Mouse (Mus musculus) MEL (cell line): ENCODE results near the gene Kcnip1. TPM values are rescaled to one million over a fixed set of nuclear protein-coding genes. Genes with fewer than 3 reads are reported as not detected.

ENCODE experiments used
- DNase-seq: peaks from one replicate; pipeline ENCODE4 v3.0.0; 2011; ENCODE audit warnings: low read depth, low spot score
- H3K27ac ChIP-seq: 2 replicates; pipeline ENCODE4 v1.5.1; 2012; ENCODE audit warnings: low read depth, mild to moderate bottlenecking, control low read depth, low read length, moderate library complexity; ENCODE audit not compliant: control insufficient read depth
- H3K27me3 ChIP-seq, 2 experiments: fragments of 150-350 bp in 1 of 2; sonication (generic) in 1 of 2; 2 replicates each; pipeline ENCODE4 v1.6.1; 2012; ENCODE audit warnings: low read length in 2 of 2, mild to moderate bottlenecking in 2 of 2, improper control_type of control experiment in 1 of 2, moderate library complexity in 1 of 2; ENCODE audit not compliant: insufficient read depth in 2 of 2, control insufficient read depth in 1 of 2
- H3K36me3 ChIP-seq, 2 experiments: 2 replicates each; pipeline ENCODE4 v1.6.1; 2012 to 2014; ENCODE audit warnings: low read length in 2 of 2, improper control_type of control experiment in 1 of 2, inconsistent platforms in 1 of 2, mild to moderate bottlenecking in 1 of 2; ENCODE audit not compliant: insufficient read depth in 2 of 2, control insufficient read depth in 1 of 2
- H3K4me1 ChIP-seq, 2 experiments: fragments of 150-350 bp in 1 of 2; sonication (generic) in 1 of 2; 2 replicates each; pipeline ENCODE4 v1.6.1; 2012; ENCODE audit warnings: low read length in 2 of 2, improper control_type of control experiment in 1 of 2, mild to moderate bottlenecking in 1 of 2; ENCODE audit not compliant: insufficient read depth in 2 of 2, control insufficient read depth in 1 of 2
- H3K4me3 ChIP-seq, 2 experiments: fragments of 150-350 bp in 1 of 2; sonication (generic) in 1 of 2; 2 replicates each; pipeline ENCODE4 v1.5.1; 2012; ENCODE audit warnings: low read depth in 2 of 2, low read length in 2 of 2, mild to moderate bottlenecking in 2 of 2, moderate library complexity in 2 of 2, control low read depth in 1 of 2, improper control_type of control experiment in 1 of 2; ENCODE audit not compliant: control insufficient read depth in 1 of 2, insufficient read depth in 1 of 2
- H3K79me2 ChIP-seq: 2 replicates; pipeline ENCODE4 v1.6.1; 2012; ENCODE audit warnings: mild to moderate bottlenecking, low read length, moderate library complexity; ENCODE audit not compliant: control insufficient read depth, poor library complexity, insufficient read depth
- H3K9ac ChIP-seq: 2 replicates; pipeline ENCODE4 v1.6.1; 2012; ENCODE audit warnings: low read depth, mild to moderate bottlenecking, control low read depth, low read length, moderate library complexity; ENCODE audit not compliant: control insufficient read depth, poor library complexity, severe bottlenecking
- H3K9me3 ChIP-seq: fragments of 150-350 bp; sonication (generic); replicated peaks from 2 replicates; pipeline ENCODE4 v1.6.1; 2012; ENCODE audit warnings: mild to moderate bottlenecking, low read length, improper control_type of control experiment, moderate library complexity; ENCODE audit not compliant: insufficient read depth
- E2F4 ChIP-seq: IDR thresholded peaks from 2 replicates; pipeline ENCODE4 v1.6.1; 2011; ENCODE audit warnings: low read depth, low read length, improper control_type of control experiment, borderline replicate concordance
- ELF1 ChIP-seq: IDR thresholded peaks from 2 replicates; pipeline ENCODE4 v1.6.1; 2014; ENCODE audit warnings: low read depth, mild to moderate bottlenecking, inconsistent platforms, low read length, improper control_type of control experiment, moderate library complexity
- EP300 ChIP-seq, 2 experiments: IDR thresholded peaks; 2 replicates each; pipeline ENCODE4 v1.6.1; 2011; ENCODE audit warnings: improper control_type of control experiment in 2 of 2, low read length in 2 of 2, low read depth in 1 of 2, mild to moderate bottlenecking in 1 of 2
- ETS1 ChIP-seq: IDR thresholded peaks from 2 replicates; pipeline ENCODE4 v1.6.1; 2012; ENCODE audit warnings: low read depth, mild to moderate bottlenecking, inconsistent platforms, low read length, improper control_type of control experiment, moderate library complexity
- GATA1 ChIP-seq: IDR thresholded peaks from 2 replicates; pipeline ENCODE4 v1.6.1; 2011; ENCODE audit warnings: low read depth, low read length, improper control_type of control experiment
- HCFC1 ChIP-seq: IDR thresholded peaks from 2 replicates; pipeline ENCODE4 v1.6.1; 2012; ENCODE audit warnings: low read depth, mild to moderate bottlenecking, inconsistent platforms, low read length, improper control_type of control experiment, moderate library complexity
- MAX ChIP-seq: IDR thresholded peaks from 2 replicates; pipeline ENCODE4 v1.6.1; 2011; ENCODE audit warnings: low read length, improper control_type of control experiment
- MAZ ChIP-seq: IDR thresholded peaks from 2 replicates; pipeline ENCODE4 v1.6.1; 2012; ENCODE audit warnings: low read depth, mild to moderate bottlenecking, inconsistent platforms, low read length, improper control_type of control experiment
- MYB ChIP-seq: IDR thresholded peaks from 2 replicates; pipeline ENCODE4 v1.6.1; 2011; ENCODE audit warnings: mild to moderate bottlenecking, low read depth, low read length, improper control_type of control experiment
- POLR2AphosphoS2 ChIP-seq: IDR thresholded peaks from 2 replicates; pipeline ENCODE4 v1.6.1; 2011; ENCODE audit warnings: low read length, improper control_type of control experiment
- POLR2AphosphoS5 ChIP-seq: IDR thresholded peaks from 2 replicates; pipeline ENCODE4 v1.6.1; 2012; ENCODE audit warnings: low read depth, borderline replicate concordance, mild to moderate bottlenecking, inconsistent platforms, low read length, moderate library complexity, mixed read lengths
- RAD21 ChIP-seq: IDR thresholded peaks from 2 replicates; pipeline ENCODE4 v1.6.1; 2011; ENCODE audit warnings: mild to moderate bottlenecking, low read depth, low read length, improper control_type of control experiment
- RCOR1 ChIP-seq: IDR thresholded peaks from 2 replicates; pipeline ENCODE4 v1.6.1; 2012; ENCODE audit warnings: low read depth, mild to moderate bottlenecking, inconsistent platforms, low read length, improper control_type of control experiment
- TCF12 ChIP-seq: IDR thresholded peaks from 2 replicates; pipeline ENCODE4 v1.6.1; 2014; ENCODE audit warnings: low read depth, mild to moderate bottlenecking, inconsistent platforms, low read length, improper control_type of control experiment, moderate library complexity
- USF2 ChIP-seq, 2 experiments: IDR thresholded peaks; 2 replicates each; pipeline ENCODE4 v1.6.1; 2011 to 2012; ENCODE audit warnings: improper control_type of control experiment in 2 of 2, low read length in 2 of 2, borderline replicate concordance in 1 of 2, inconsistent platforms in 1 of 2, low read depth in 1 of 2, mild to moderate bottlenecking in 1 of 2; ENCODE audit not compliant: insufficient read depth in 1 of 2
- ZNF384 ChIP-seq: IDR thresholded peaks from 2 replicates; pipeline ENCODE4 v1.6.1; 2012; ENCODE audit warnings: low read depth, mild to moderate bottlenecking, inconsistent platforms, low read length, improper control_type of control experiment
- polyA plus RNA-seq, 2 experiments: library from polyadenylated mRNA; stranded (reverse) in 1 of 2; unstranded in 1 of 2; fragments of >175 nt in 1 of 2; fragments of >200 nt in 1 of 2; gene quantifications; 2 replicates each; pipeline versions ENCODE4 v1.2.1 to v1.2.4; 2012; ENCODE audit warnings: low replicate concordance in 2 of 2, low read depth in 1 of 2; ENCODE audit not compliant: insufficient read length in 2 of 2, insufficient read depth in 1 of 2, missing spikeins in 1 of 2
- total RNA-seq: library from RNA; depleted of rRNA; stranded (reverse); fragments of 300-350 nt; gene quantifications from 2 replicates; pipeline ENCODE4 v1.2.3, GENCODE M21; 2012

Kcnip1 gene
- total and polyA plus RNA-seq, 3 experiments = 0.04 to 0.06 TPM; not detected in 1

DNA sequence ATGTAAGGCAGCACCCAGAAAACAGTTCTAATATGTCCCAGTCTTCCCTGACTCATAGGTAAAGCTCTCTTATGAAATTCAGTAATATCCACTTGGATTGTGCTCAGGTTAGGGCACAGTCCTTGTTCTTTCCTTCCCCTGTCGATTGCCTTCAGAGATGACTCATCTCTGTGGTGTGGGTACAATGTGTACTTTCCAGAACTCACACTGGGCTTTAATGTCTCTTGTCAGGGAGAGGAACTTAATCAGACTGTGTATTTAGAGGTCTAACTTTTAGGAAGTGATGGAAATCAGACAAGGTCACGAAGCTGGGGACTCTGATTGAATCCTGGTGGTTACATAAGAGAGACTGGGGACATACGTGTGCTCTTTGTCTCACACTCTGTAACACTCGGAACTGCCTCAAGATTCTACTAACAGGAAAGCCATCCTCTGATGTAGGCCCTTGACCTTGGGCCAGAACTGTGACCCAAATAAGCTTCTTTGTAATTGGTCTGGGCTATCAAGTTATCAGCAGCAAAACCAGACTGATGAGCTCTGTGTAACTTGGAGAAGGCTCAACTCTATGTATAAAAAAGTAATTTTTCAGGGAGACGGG is 110.1 kb downstream of the Kcnip1 start:
- Histone ChIP-seq H3K27me3 (no peaks in the 10 kb centered on the region), H3K9ac (no peak overlapping the region)
- DNase-seq = no peak

GRCm38 (mm10) chr11:33874925-33875324 is 118.0 kb downstream of the Kcnip1 start:
- no peaks in the 10 kb centered on the region for H3K79me2 ChIP-seq
- H3K9me3 ChIP-seq = no peaks in the 10 kb centered on the region
- peak; percentile 70 for DNase-seq
- no peak overlapping the region for H3K27ac ChIP-seq
- H3K9ac ChIP-seq = no peak overlapping the region
- peaks cover 26 to 34% of the 10 kb centered on the region in 2 experiments for H3K4me1 ChIP-seq
- TF ChIP-seq E2F4 (no peak), TCF12 (0 out of 2 replicates have a peak, but pooled peaks have one; percentile 7), POLR2AphosphoS2 (no peak), GATA1 (peak; percentile 68), USF2 (IDR thresholded peaks at IDR 0.05; ENCODE audit: borderline replicate concordance in 1 of 2, insufficient read depth in 1 of 2, low read depth in 1 of 2, low read length in 2 of 2) (no peak), MAZ (0 out of 2 replicates have a peak, but pooled peaks have one; percentile 36), RAD21 (no peak), ELF1 (0 out of 2 replicates have a peak, but pooled peaks have one; percentile 40), MAX (no peak), RCOR1 (peak; percentile 9; the same call in 1 of the 2 replicates), EP300 (IDR thresholded peaks at IDR 0.05; ENCODE audit: low read depth in 1 of 2, low read length in 2 of 2) (peak; percentile 11 to 54; a peak in 3 of 4 replicates), POLR2AphosphoS5 (no peak), ZNF384 (no peak), ETS1 (0 out of 2 replicates have a peak, but pooled peaks have one; percentile 27), MYB (no peak)
- no peak overlapping the region for H3K4me3 ChIP-seq
- peaks cover 0 to 29% of the 10 kb centered on the region in 2 experiments; a peak in 2 of 4 replicates for H3K36me3 ChIP-seq
- no peaks in the 10 kb centered on the region for H3K27me3 ChIP-seq

More for the DNA sequence above, 110.1 kb downstream of the Kcnip1 start:
- Histone ChIP-seq H3K27ac (no peak overlapping the region), H3K4me3 (no peak overlapping the region), H3K9me3 (no peaks in the 10 kb centered on the region), H3K4me1 (peaks cover 11 to 15% of the 10 kb centered on the region in 2 experiments), H3K79me2 (no peaks in the 10 kb centered on the region), H3K36me3 (peaks cover 0 to 4% of the 10 kb centered on the region in 2 experiments; a peak in 2 of 4 replicates)
- no peak for TF ChIP-seq HCFC1
